ENCODE assay signal across 26 mouse cellular contexts in the genomic region with DNA sequence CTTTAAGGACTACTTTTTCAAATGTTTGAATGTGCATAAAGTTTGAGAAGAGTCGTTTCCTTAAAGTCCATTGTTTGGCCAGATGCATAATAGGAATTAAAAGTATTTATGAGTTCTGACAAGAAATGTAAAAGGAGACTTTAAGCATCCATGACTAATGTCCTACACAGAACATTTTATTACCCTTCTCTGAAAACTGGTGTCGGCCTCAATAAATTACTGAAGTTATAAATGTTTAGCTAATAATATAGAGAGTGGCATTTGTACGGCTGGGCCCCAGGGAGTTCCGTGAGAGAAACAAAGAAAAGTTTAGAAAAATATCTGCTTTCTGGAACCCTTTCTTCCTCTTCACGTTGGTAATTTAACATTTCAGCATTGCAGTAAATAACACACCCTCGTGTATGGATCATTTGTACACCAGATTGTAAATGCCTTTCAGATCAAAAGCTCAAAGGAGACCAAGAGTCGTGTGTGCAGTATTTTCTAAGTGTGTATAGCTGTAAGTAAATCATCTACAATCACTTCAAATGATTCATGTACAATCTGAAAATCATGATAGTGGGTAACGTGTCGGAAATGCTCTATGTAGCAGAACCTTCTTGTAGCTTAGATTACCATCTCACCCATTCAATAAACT.
"Had no signal": no experiment of that assay in that cellular context is flagged by ENCODE, and none has a peak within 500 bp of the region (broad histone marks: within the 10 kb centered on the region; RNA-seq: fewer than 3 reads in every experiment).

No protein-coding gene starts in this region.

- H3K4me2 ChIP-seq: forebrain, embryonic 15.5 days; heart, embryonic 12.5 days; hindbrain, embryonic 12.5 days; hindbrain, embryonic 14.5 days; intestine, embryonic 15.5 days; limb, embryonic 13.5 days; limb, embryonic 15.5 days; liver, embryonic 12.5 days had no signal

- H3K9ac ChIP-seq: forebrain, embryonic 15.5 days; forebrain, postnatal 0 days; heart, embryonic 12.5 days; hindbrain, embryonic 12.5 days; hindbrain, embryonic 14.5 days; intestine, embryonic 15.5 days; limb, embryonic 13.5 days; limb, embryonic 15.5 days; liver, embryonic 12.5 days; liver, embryonic 14.5 days had no signal

- ATAC-seq: forebrain, embryonic 15.5 days; forebrain, postnatal 0 days; hindbrain, embryonic 16.5 days; inflammation-experienced regulatory T-cells, adult 6 months; intestine, embryonic 15.5 days; intestine, postnatal 0 days; liver, embryonic 12.5 days had no signal

- H3K9me3 ChIP-seq: forebrain, embryonic 15.5 days; heart, embryonic 10.5 days; heart, embryonic 12.5 days; hindbrain, embryonic 10.5 days; hindbrain, embryonic 12.5 days; intestine, embryonic 15.5 days; limb, embryonic 13.5 days; limb, embryonic 15.5 days; liver, embryonic 12.5 days had no signal

- H3K27ac ChIP-seq: forebrain, embryonic 15.5 days; gastrocnemius, adult 2 months; heart, embryonic 10.5 days; hindbrain, embryonic 10.5 days; hindbrain, embryonic 12.5 days; hindbrain, embryonic 14.5 days; intestine, embryonic 15.5 days; layer of hippocampus, adult 2 months; left cerebral cortex, adult 2 months; limb, embryonic 13.5 days; limb, embryonic 15.5 days; liver, embryonic 12.5 days; liver, embryonic 14.5 days had no signal

- H3K4me1 ChIP-seq: forebrain, embryonic 15.5 days; heart, embryonic 10.5 days; hindbrain, embryonic 10.5 days; hindbrain, embryonic 12.5 days; intestine, embryonic 15.5 days; limb, embryonic 15.5 days; liver, embryonic 12.5 days had no signal

- H3K36me3 ChIP-seq: intestine, embryonic 15.5 days; liver, embryonic 12.5 days had no signal

- H3K27me3 ChIP-seq: forebrain, embryonic 15.5 days; heart, embryonic 12.5 days; hindbrain, embryonic 12.5 days; intestine, embryonic 15.5 days; limb, embryonic 13.5 days; limb, embryonic 15.5 days; liver, embryonic 12.5 days had no signal

- H3K4me3 ChIP-seq: forebrain, embryonic 15.5 days; gastrocnemius, adult 2 months; heart, embryonic 10.5 days; heart, embryonic 12.5 days; hindbrain, embryonic 10.5 days; hindbrain, embryonic 12.5 days; intestine, embryonic 15.5 days; layer of hippocampus, adult 2 months; left cerebral cortex, adult 2 months; limb, embryonic 13.5 days; limb, embryonic 15.5 days; liver, embryonic 12.5 days had no signal

- DNase-seq: forebrain, postnatal 0 days; gastrocnemius, adult 2 months; gastrocnemius, postnatal 10 days; gastrocnemius, postnatal 25 days; heart, adult 18-20 months; heart, postnatal 10 days; heart, postnatal 4 days; kidney, adult 9 months; kidney, postnatal 25 days; left cerebral cortex, postnatal 4 days had no signal
